Mouse (Mus musculus) liver, embryonic 15.5 days (tissue): ENCODE results near the gene Rtf2. TPM values are rescaled to one million over a fixed set of nuclear protein-coding genes. Genes with fewer than 3 reads are reported as not detected.

Source experiments
- ATAC-seq: fragments of 200-750 bp; cut with Nextera tagmentation; 2 replicates; pipeline ENCODE4 v1.8.0; 2017; ENCODE audit warnings: moderate number of reproducible peaks, mild to moderate bottlenecking, moderate library complexity; ENCODE audit not compliant: insufficient read depth
- H3K27ac ChIP-seq: fragments of 300-500 bp; sonication (generic); replicated peaks from 2 replicates; pipeline ENCODE4 v1.5.1; 2015; ENCODE audit warnings: mild to moderate bottlenecking, inconsistent platforms
- H3K27me3 ChIP-seq: fragments of 300-500 bp; sonication (generic); 2 replicates; pipeline ENCODE4 v1.6.1; 2015; ENCODE audit warnings: mild to moderate bottlenecking, inconsistent platforms
- H3K36me3 ChIP-seq: fragments of 300-500 bp; sonication (generic); replicated peaks from 2 replicates; pipeline ENCODE4 v1.6.1; 2015; ENCODE audit warnings: moderate library complexity, mild to moderate bottlenecking, inconsistent platforms
- H3K4me1 ChIP-seq: fragments of 300-500 bp; sonication (generic); replicated peaks from 2 replicates; pipeline ENCODE4 v1.6.1; 2015; ENCODE audit warnings: inconsistent platforms
- H3K4me2 ChIP-seq: fragments of 300-500 bp; sonication (generic); 2 replicates; pipeline ENCODE4 v1.6.1; 2015; ENCODE audit warnings: moderate library complexity, mild to moderate bottlenecking, inconsistent platforms
- H3K4me3 ChIP-seq: fragments of 300-500 bp; sonication (generic); replicated peaks from 2 replicates; pipeline ENCODE4 v1.5.1; 2015; ENCODE audit warnings: mild to moderate bottlenecking, inconsistent platforms
- H3K9ac ChIP-seq: fragments of 300-500 bp; sonication (generic); 2 replicates; pipeline ENCODE4 v1.6.1; 2015; ENCODE audit warnings: moderate library complexity, mild to moderate bottlenecking, inconsistent platforms
- H3K9me3 ChIP-seq: fragments of 300-500 bp; sonication (generic); replicated peaks from 2 replicates; pipeline ENCODE4 v1.6.1; 2016; ENCODE audit warnings: inconsistent platforms
- WGBS: fragments of 180-500 bp; shearing (Covaris S2); methylation state at CpG from one replicate; pipeline ENCODE4 v1.1.7; 2015; ENCODE audit warnings: mixed read lengths; ENCODE audit not compliant: insufficient replicate concordance; 5-methylcytosine and 5-hydroxymethylcytosine counted together
- polyA plus RNA-seq: library from polyadenylated mRNA; unstranded; fragments of >200 nt; fragmentation: Nextera tagmentation; extraction: Ambion mirVana; gene quantifications from 2 replicates; pipeline ENCODE4 v1.2.1, GENCODE M21; 2015

The Rtf2 gene
- polyA plus RNA-seq, result 41.4 and 42.3 TPM in 2 replicates

GRCm38 (mm10) chr2:172439843-172440639 is at the start of gene Rtf2:
TSS of gene Rtf2 (plus strand) at chr2:172440556.
- peak; percentile 92 for ATAC-seq
- Histone ChIP-seq H3K9me3 (no peaks in the 10 kb centered on the region), H3K27ac (peak within 1 kb of the TSS; percentile 79), H3K27me3 (no peaks in the 10 kb centered on the region), H3K9ac (peak within 1 kb of the TSS; percentile 68), H3K4me2 (peak within 1 kb of the TSS; percentile 73), H3K36me3 (peaks cover 11% of the 10 kb centered on the region), H3K4me3 (peak within 1 kb of the TSS; percentile 79), H3K4me1 (peaks cover 42% of the 10 kb centered on the region)
- WGBS, result 2% methylated on average over 35 of the region's 35 CpGs

- Histone ChIP-seq H3K4me1 (peaks cover 9% of the 10 kb centered on the region; the same call in 1 of the 2 replicates), H3K27ac (no peak overlapping the region), H3K4me3 (no peak overlapping the region), H3K9ac (no peak overlapping the region), H3K27me3 (no peaks in the 10 kb centered on the region), H3K9me3 (no peaks in the 10 kb centered on the region), H3K36me3 (no peaks in the 10 kb centered on the region), H3K4me2 (no peak overlapping the region)
- no peak for ATAC-seq
- WGBS, result 53% methylated on average over 10 of the region's 10 CpGs
Observed at GRCm38 (mm10) chr2:172392041-172392521, 48.3 kb upstream of the Rtf2 start.

GRCm38 (mm10) chr2:172393391-172394051 is 46.8 kb upstream of the Rtf2 start, which contains the start of gene Cass4:
TSS of gene Cass4 (plus strand) at chr2:172393794.
- H3K27ac ChIP-seq, result no peak within 1 kb of the TSS
- no peaks in the 10 kb centered on the region for H3K9me3 ChIP-seq
- 13% methylated on average over 13 of the region's 13 CpGs for WGBS
- no peaks in the 10 kb centered on the region for H3K36me3 ChIP-seq
- no peaks in the 10 kb centered on the region for H3K27me3 ChIP-seq
- peaks cover 16% of the 10 kb centered on the region for H3K4me1 ChIP-seq
- H3K4me2 ChIP-seq, result peak within 1 kb of the TSS; percentile 50
- H3K4me3 ChIP-seq, result peak within 1 kb of the TSS; percentile 38
- peak; percentile 33 for ATAC-seq
- H3K9ac ChIP-seq, result no peak within 1 kb of the TSS

- H3K4me1 ChIP-seq, result peaks cover 16% of the 10 kb centered on the region
- no peak overlapping the region for H3K27ac ChIP-seq
- ATAC-seq, result no peak
- H3K4me2 ChIP-seq, result peak overlapping the region; percentile 50
- H3K27me3 ChIP-seq, result no peaks in the 10 kb centered on the region
- peak overlapping the region; percentile 38 for H3K4me3 ChIP-seq
- H3K9ac ChIP-seq, result no peak overlapping the region
- WGBS, result 46% methylated on average over 2 of the region's 2 CpGs
- no peaks in the 10 kb centered on the region for H3K9me3 ChIP-seq
- no peaks in the 10 kb centered on the region for H3K36me3 ChIP-seq
Observed at GRCm38 (mm10) chr2:172394052-172394392, 46.3 kb upstream of the Rtf2 start.

GRCm38 (mm10) chr2:172394671-172395070 is 45.7 kb upstream of the Rtf2 start:
- 48% methylated on average over 4 of the region's 4 CpGs for WGBS
- Histone ChIP-seq H3K4me3 (no peak overlapping the region), H3K4me1 (peaks cover 19% of the 10 kb centered on the region), H3K9me3 (no peaks in the 10 kb centered on the region), H3K27me3 (no peaks in the 10 kb centered on the region), H3K4me2 (no peak overlapping the region), H3K9ac (no peak overlapping the region), H3K36me3 (no peaks in the 10 kb centered on the region), H3K27ac (no peak overlapping the region)
- ATAC-seq, result no peak

GRCm38 (mm10) chr2:172395961-172396360 is 44.4 kb upstream of the Rtf2 start:
- peaks cover 21% of the 10 kb centered on the region for H3K4me1 ChIP-seq
- H3K9ac ChIP-seq, result no peak overlapping the region
- H3K36me3 ChIP-seq, result no peaks in the 10 kb centered on the region
- WGBS, result 58% methylated on average over 9 of the region's 9 CpGs
- ATAC-seq, result no peak
- no peak overlapping the region for H3K27ac ChIP-seq
- no peaks in the 10 kb centered on the region for H3K27me3 ChIP-seq
- no peak overlapping the region for H3K4me2 ChIP-seq
- no peak overlapping the region for H3K4me3 ChIP-seq
- H3K9me3 ChIP-seq, result no peaks in the 10 kb centered on the region

- WGBS, result 28% methylated on average over 9 of the region's 9 CpGs
- no peak overlapping the region for H3K4me2 ChIP-seq
Observed at GRCm38 (mm10) chr2:172399901-172400300, 40.5 kb upstream of the Rtf2 start.

GRCm38 (mm10) chr2:172401116-172401825 is 39.1 kb upstream of the Rtf2 start:
- Histone ChIP-seq H3K27ac (peak overlapping the region; percentile 68), H3K36me3 (no peaks in the 10 kb centered on the region), H3K9me3 (no peaks in the 10 kb centered on the region), H3K4me1 (peaks cover 12% of the 10 kb centered on the region), H3K4me3 (no peak overlapping the region), H3K4me2 (no peak overlapping the region), H3K27me3 (no peaks in the 10 kb centered on the region), H3K9ac (no peak overlapping the region)
- 22% methylated on average over 13 of the region's 13 CpGs for WGBS
- peak; percentile 45 for ATAC-seq

More at GRCm38 (mm10) chr2:172399901-172400300, 40.5 kb upstream of the Rtf2 start:
- no peak overlapping the region for H3K4me3 ChIP-seq
- no peaks in the 10 kb centered on the region for H3K36me3 ChIP-seq
- H3K9me3 ChIP-seq, result no peaks in the 10 kb centered on the region
- no peak overlapping the region for H3K27ac ChIP-seq
- no peak overlapping the region for H3K9ac ChIP-seq
- H3K27me3 ChIP-seq, result no peaks in the 10 kb centered on the region
- ATAC-seq, result peak; percentile 29; the same call in 1 of the 2 replicates
- peaks cover 12% of the 10 kb centered on the region for H3K4me1 ChIP-seq

- Histone ChIP-seq H3K9ac (no peak overlapping the region), H3K9me3 (no peaks in the 10 kb centered on the region), H3K4me2 (no peak overlapping the region), H3K4me1 (peaks cover 5% of the 10 kb centered on the region; the same call in 1 of the 2 replicates), H3K27me3 (no peaks in the 10 kb centered on the region), H3K36me3 (no peaks in the 10 kb centered on the region), H3K4me3 (no peak overlapping the region), H3K27ac (no peak overlapping the region)
- no peak for ATAC-seq
- WGBS, result 48% methylated on average over 7 of the region's 7 CpGs
Observed at GRCm38 (mm10) chr2:172404239-172404638, 36.1 kb upstream of the Rtf2 start.

GRCm38 (mm10) chr2:172405011-172405410 is 35.3 kb upstream of the Rtf2 start:
- Histone ChIP-seq H3K4me3 (no peak overlapping the region), H3K4me1 (no peaks in the 10 kb centered on the region; the same call in 1 of the 2 replicates), H3K36me3 (no peaks in the 10 kb centered on the region), H3K9me3 (no peaks in the 10 kb centered on the region), H3K4me2 (no peak overlapping the region), H3K27me3 (no peaks in the 10 kb centered on the region), H3K9ac (no peak overlapping the region), H3K27ac (no peak overlapping the region)
- whole genome bisulfite sequencing, result 24% methylated on average over 3 of the region's 3 CpGs
- ATAC-seq, result no peak

- no peaks in the 10 kb centered on the region for H3K9me3 ChIP-seq
- H3K4me1 ChIP-seq, result no peaks in the 10 kb centered on the region; the same call in 1 of the 2 replicates
- no peak for ATAC-seq
- no peak overlapping the region for H3K27ac ChIP-seq
- H3K4me2 ChIP-seq, result no peak overlapping the region
- 35% methylated on average over 4 of the region's 4 CpGs for WGBS
- H3K4me3 ChIP-seq, result no peak overlapping the region
- no peaks in the 10 kb centered on the region for H3K36me3 ChIP-seq
- no peaks in the 10 kb centered on the region for H3K27me3 ChIP-seq
- no peak overlapping the region for H3K9ac ChIP-seq
Observed at GRCm38 (mm10) chr2:172406173-172406572, 34.2 kb upstream of the Rtf2 start.
